Mouse (Mus musculus): ENCODE results near the gene 5730455P16Rik. TPM values are rescaled to one million over a fixed set of nuclear protein-coding genes. Genes with fewer than 3 reads are reported as not detected.

The 5730455P16Rik gene
- polyA plus RNA-seq, 1 experiment from 2014 or later: 20.7 TPM

DNA sequence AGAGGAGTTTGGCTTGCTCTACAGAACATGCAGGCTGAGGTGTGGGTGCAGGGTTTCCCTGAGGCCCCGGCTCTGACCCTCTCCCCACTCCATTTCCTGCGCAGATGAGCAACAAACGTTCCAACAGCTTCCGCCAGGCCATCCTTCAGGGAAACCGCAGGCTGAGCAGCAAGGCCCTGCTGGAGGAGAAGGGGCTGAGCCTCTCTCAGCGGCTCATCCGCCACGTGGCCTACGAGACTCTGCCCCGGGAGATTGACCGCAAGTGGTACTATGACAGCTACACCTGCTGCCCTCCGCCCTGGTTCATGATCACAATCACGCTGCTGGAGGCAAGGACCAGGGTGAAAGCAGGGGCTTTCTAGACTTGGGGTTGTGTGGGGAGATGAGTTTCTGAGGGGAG lies 54.6 kb downstream of the 5730455P16Rik start:
- Histone ChIP-seq H3K36me3 (replicated peaks; ENCODE audit: control insufficient read depth, insufficient read depth, low read depth, low read length) (no peaks in the 10 kb centered on the region), H3K27me3 (ENCODE audit: control insufficient read depth, insufficient read depth, low read length) (no peaks in the 10 kb centered on the region), H3K27ac (replicated peaks; ENCODE audit: low read depth, low read length) (no peak overlapping the region), H3K4me3 (ENCODE audit: low read depth, low read length) (no peak overlapping the region), H3K9me3 (replicated peaks; ENCODE audit: control insufficient read depth, low read length) (no peaks in the 10 kb centered on the region), H3K4me2 (ENCODE audit: low read depth, low read length) (no peak overlapping the region), H3K4me1 (ENCODE audit: control insufficient read depth, insufficient read depth, low read length) (no peaks in the 10 kb centered on the region), H3K9ac (replicated peaks; ENCODE audit: low read length) (no peak overlapping the region)
- DNase-seq (ENCODE audit: low spot score): no peak
- 59% methylated on average over 13 of the region's 13 CpGs for WGBS
- ATAC-seq (replicated peaks; ENCODE audit: insufficient number of reproducible peaks, low FRiP score, low TSS enrichment, low read depth): no peak

DNA sequence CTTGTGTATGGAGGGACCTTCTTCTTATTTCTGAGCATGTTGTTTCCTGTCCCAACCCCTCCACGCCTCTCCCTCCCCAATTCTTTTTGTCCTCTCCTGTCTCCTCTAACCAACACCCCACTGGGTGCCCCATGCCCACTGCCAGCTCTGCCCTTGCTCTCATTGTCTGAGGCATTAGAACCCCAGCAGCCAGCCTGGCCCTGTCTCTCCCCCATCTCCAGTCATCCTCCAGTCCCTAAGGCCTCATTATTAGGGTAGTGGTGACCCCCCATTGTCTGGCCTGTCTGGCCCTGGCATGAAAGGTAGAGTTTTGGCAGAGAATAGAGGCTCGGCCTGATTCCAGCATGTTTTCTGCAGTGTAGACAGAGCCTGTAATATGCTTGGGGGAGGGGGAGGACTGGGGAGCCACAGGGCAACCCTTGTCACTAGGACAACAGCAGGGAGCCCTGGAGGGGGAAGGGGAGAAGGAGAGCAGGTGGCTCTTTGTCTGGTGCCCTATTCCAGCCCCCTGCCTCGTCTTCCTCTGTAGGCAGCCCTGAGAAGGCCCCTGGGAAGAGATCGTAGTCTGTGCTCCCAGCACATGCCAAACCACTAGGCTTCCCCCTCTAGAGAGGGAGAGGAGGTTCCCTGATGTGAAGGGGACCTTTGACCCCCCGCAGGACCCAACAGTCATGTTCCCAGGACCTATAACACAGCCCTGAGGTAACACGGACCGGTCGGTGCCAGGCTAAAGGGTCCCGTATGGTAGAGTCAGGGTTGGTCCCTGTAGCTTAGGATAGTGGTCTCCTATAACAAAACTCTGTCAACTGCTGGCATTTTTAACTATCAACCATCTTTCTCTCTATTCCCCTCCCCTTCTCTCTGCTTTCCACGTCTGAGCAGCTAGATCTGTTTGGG lies 61.8 kb downstream of the 5730455P16Rik start:
- no peaks in the 10 kb centered on the region for H3K27me3 ChIP-seq (ENCODE audit: control insufficient read depth, insufficient read depth, low read length)
- no peaks in the 10 kb centered on the region; the same call in 1 of the 2 replicates for H3K4me1 ChIP-seq (ENCODE audit: control insufficient read depth, insufficient read depth, low read length)
- WGBS: 45% methylated on average over 10 of the region's 10 CpGs
- no peaks in the 10 kb centered on the region for H3K36me3 ChIP-seq (replicated peaks; ENCODE audit: control insufficient read depth, insufficient read depth, low read depth, low read length)
- no peak overlapping the region for H3K27ac ChIP-seq (replicated peaks; ENCODE audit: low read depth, low read length)
- H3K9me3 ChIP-seq (replicated peaks; ENCODE audit: control insufficient read depth, low read length): no peaks in the 10 kb centered on the region
- H3K4me2 ChIP-seq (ENCODE audit: low read depth, low read length): no peak overlapping the region
- H3K4me3 ChIP-seq (ENCODE audit: low read depth, low read length): no peak overlapping the region
- no peak for DNase-seq (ENCODE audit: low spot score)
- peak; percentile 71 for ATAC-seq (replicated peaks; ENCODE audit: insufficient number of reproducible peaks, low FRiP score, low TSS enrichment, low read depth)
- H3K9ac ChIP-seq (replicated peaks; ENCODE audit: low read length): no peak overlapping the region

DNA sequence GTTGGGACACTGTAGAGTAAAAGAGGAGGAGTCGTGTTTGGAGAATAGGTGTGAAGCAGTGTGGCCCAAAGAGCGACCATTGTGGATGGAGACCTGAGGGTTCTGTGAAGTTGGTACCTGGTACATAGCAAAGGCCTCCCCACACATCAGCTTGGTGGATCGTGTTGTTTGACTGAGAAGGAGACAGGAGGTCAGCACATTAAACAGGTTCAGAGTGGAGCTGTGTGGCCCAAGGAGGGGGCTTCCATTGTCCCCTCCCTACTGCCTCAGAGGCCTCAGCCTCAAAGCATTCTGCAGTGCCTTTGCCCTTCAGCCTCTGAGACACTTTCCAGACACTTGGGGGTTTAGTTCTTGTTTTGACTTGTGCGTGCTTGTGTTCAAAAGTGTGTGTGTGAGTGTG lies 63.9 kb downstream of the 5730455P16Rik start:
- Histone ChIP-seq H3K36me3 (replicated peaks; ENCODE audit: control insufficient read depth, insufficient read depth, low read depth, low read length) (no peaks in the 10 kb centered on the region), H3K27ac (replicated peaks; ENCODE audit: low read depth, low read length) (no peak overlapping the region), H3K4me1 (ENCODE audit: control insufficient read depth, insufficient read depth, low read length) (no peaks in the 10 kb centered on the region; the same call in 1 of the 2 replicates), H3K9ac (replicated peaks; ENCODE audit: low read length) (no peak overlapping the region), H3K9me3 (replicated peaks; ENCODE audit: control insufficient read depth, low read length) (no peaks in the 10 kb centered on the region), H3K4me3 (ENCODE audit: low read depth, low read length) (no peak overlapping the region), H3K4me2 (ENCODE audit: low read depth, low read length) (no peak overlapping the region), H3K27me3 (ENCODE audit: control insufficient read depth, insufficient read depth, low read length) (no peaks in the 10 kb centered on the region)
- WGBS: 82% methylated on average over 4 of the region's 4 CpGs
- ATAC-seq (replicated peaks; ENCODE audit: insufficient number of reproducible peaks, low FRiP score, low TSS enrichment, low read depth) (no peak), DNase-seq (ENCODE audit: low spot score) (no peak)

DNA sequence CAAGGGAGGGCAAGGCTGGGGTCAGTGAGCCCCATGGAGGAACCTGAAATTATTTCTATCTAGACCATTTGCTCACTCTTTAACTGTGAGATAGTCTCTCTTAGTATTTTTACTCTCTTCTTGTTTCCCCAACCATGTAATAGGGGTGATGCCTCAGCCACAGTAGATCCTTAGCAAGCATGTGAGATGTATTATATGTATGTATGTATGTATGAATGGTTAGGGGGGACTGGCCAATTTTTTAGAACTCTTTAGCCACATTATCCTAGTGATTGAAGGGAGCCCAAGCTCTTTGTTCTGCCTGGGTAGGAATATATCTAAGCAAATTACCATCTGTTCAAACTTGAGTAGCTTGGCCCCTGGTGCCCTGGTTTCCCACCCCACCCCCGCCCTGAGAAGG lies 64.4 kb downstream of the 5730455P16Rik start:
- no peaks in the 10 kb centered on the region; the same call in 1 of the 2 replicates for H3K4me1 ChIP-seq (ENCODE audit: control insufficient read depth, insufficient read depth, low read length)
- no peak overlapping the region for H3K4me2 ChIP-seq (ENCODE audit: low read depth, low read length)
- ATAC-seq (replicated peaks; ENCODE audit: insufficient number of reproducible peaks, low FRiP score, low TSS enrichment, low read depth) (no peak), DNase-seq (ENCODE audit: low spot score) (no peak)
- H3K9ac ChIP-seq (replicated peaks; ENCODE audit: low read length): no peak overlapping the region
- H3K27ac ChIP-seq (replicated peaks; ENCODE audit: low read depth, low read length): no peak overlapping the region
- no peak overlapping the region for H3K4me3 ChIP-seq (ENCODE audit: low read depth, low read length)
- no peaks in the 10 kb centered on the region for H3K36me3 ChIP-seq (replicated peaks; ENCODE audit: control insufficient read depth, insufficient read depth, low read depth, low read length)
- no peaks in the 10 kb centered on the region for H3K9me3 ChIP-seq (replicated peaks; ENCODE audit: control insufficient read depth, low read length)
- 71% methylated on average over 1 of the region's 1 CpGs for WGBS
- H3K27me3 ChIP-seq (ENCODE audit: control insufficient read depth, insufficient read depth, low read length): no peaks in the 10 kb centered on the region

DNA sequence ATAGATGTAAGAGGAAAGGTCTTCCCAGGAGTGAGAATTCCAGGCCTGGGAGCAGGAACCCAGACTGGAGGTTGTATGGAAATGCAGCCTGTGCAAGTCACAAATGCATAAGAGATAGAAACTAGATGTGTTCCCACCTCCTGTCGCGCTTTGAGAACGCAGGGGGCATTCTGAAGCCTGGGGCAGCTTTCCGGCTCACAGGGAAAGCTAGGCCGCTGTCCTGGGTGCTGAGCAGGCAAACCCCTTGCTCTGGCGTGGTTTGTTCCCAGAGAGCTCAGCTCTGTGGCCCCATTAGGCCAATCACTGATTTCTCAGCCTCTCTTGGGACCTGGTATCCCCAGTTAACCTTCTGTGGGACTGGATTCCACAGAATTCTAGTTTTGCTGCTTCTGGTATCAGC lies 65.3 kb downstream of the 5730455P16Rik start:
- Histone ChIP-seq H3K4me1 (ENCODE audit: control insufficient read depth, insufficient read depth, low read length) (no peaks in the 10 kb centered on the region; the same call in 1 of the 2 replicates), H3K9ac (replicated peaks; ENCODE audit: low read length) (no peak overlapping the region), H3K27me3 (ENCODE audit: control insufficient read depth, insufficient read depth, low read length) (no peaks in the 10 kb centered on the region), H3K36me3 (replicated peaks; ENCODE audit: control insufficient read depth, insufficient read depth, low read depth, low read length) (no peaks in the 10 kb centered on the region), H3K9me3 (replicated peaks; ENCODE audit: control insufficient read depth, low read length) (no peaks in the 10 kb centered on the region), H3K27ac (replicated peaks; ENCODE audit: low read depth, low read length) (0 out of 2 replicates have a peak overlapping the region, but pooled peaks have one; percentile 16), H3K4me3 (ENCODE audit: low read depth, low read length) (no peak overlapping the region), H3K4me2 (ENCODE audit: low read depth, low read length) (no peak overlapping the region)
- ATAC-seq (replicated peaks; ENCODE audit: insufficient number of reproducible peaks, low FRiP score, low TSS enrichment, low read depth) (no peak), DNase-seq (ENCODE audit: low spot score) (peak; percentile 60)
- WGBS: 7% methylated on average over 6 of the region's 6 CpGs

DNA sequence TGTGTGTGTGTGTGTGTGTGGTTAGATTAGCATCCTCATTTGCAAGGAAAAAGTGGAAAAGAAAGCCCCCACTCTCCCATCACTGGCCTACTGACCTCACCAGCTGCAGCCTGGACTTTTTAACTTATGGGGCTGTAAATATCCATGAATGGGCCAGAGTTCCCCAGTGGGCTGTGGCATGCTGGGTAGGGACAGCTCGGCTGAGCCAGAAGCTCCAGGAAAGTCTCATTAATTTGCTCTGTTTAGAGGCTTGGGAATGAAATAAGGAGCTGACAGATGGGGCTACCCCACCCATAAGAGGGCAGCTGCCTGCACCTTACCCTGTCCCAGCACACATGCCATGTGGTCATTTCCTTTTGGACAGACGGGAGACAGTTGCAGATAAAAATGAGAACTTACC lies 65.8 kb downstream of the 5730455P16Rik start:
- Histone ChIP-seq H3K4me3 (ENCODE audit: low read depth, low read length) (no peak overlapping the region), H3K9me3 (replicated peaks; ENCODE audit: control insufficient read depth, low read length) (no peaks in the 10 kb centered on the region), H3K9ac (replicated peaks; ENCODE audit: low read length) (no peak overlapping the region), H3K27me3 (ENCODE audit: control insufficient read depth, insufficient read depth, low read length) (no peaks in the 10 kb centered on the region), H3K27ac (replicated peaks; ENCODE audit: low read depth, low read length) (0 out of 2 replicates have a peak overlapping the region, but pooled peaks have one; percentile 16), H3K36me3 (replicated peaks; ENCODE audit: control insufficient read depth, insufficient read depth, low read depth, low read length) (no peaks in the 10 kb centered on the region), H3K4me1 (ENCODE audit: control insufficient read depth, insufficient read depth, low read length) (no peaks in the 10 kb centered on the region; the same call in 1 of the 2 replicates), H3K4me2 (ENCODE audit: low read depth, low read length) (no peak overlapping the region)
- ATAC-seq (replicated peaks; ENCODE audit: insufficient number of reproducible peaks, low FRiP score, low TSS enrichment, low read depth) (peak; percentile 46; the same call in 1 of the 2 replicates), DNase-seq (ENCODE audit: low spot score) (no peak)
- WGBS: 39% methylated on average over 2 of the region's 2 CpGs

DNA sequence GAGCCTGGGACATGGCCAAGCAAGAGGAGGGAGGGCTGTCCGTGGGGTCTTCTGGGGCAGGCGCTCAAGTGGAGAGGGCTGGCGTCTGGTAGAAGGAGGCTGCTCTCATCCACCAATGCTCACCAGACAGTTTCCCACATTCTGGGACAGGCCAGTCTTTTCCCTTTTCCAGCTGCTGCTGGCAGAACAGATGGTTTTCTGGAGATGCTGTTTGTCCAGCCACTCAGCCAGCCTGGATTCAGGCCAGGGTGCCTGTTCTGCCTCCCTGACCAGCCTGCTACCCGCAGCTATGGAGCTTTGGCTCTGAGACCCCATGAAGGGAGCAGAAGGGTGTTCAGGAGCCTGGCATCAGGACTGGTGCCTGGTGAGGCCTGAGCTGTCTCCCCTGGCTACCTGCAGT lies 66.6 kb downstream of the 5730455P16Rik start:
- ATAC-seq (replicated peaks; ENCODE audit: insufficient number of reproducible peaks, low FRiP score, low TSS enrichment, low read depth): no peak
- no peak for DNase-seq (ENCODE audit: low spot score)
- Histone ChIP-seq H3K27me3 (ENCODE audit: control insufficient read depth, insufficient read depth, low read length) (no peaks in the 10 kb centered on the region), H3K4me3 (ENCODE audit: low read depth, low read length) (no peak overlapping the region), H3K4me2 (ENCODE audit: low read depth, low read length) (no peak overlapping the region), H3K9me3 (replicated peaks; ENCODE audit: control insufficient read depth, low read length) (no peaks in the 10 kb centered on the region), H3K27ac (replicated peaks; ENCODE audit: low read depth, low read length) (no peak overlapping the region), H3K9ac (replicated peaks; ENCODE audit: low read length) (no peak overlapping the region), H3K36me3 (replicated peaks; ENCODE audit: control insufficient read depth, insufficient read depth, low read depth, low read length) (no peaks in the 10 kb centered on the region), H3K4me1 (ENCODE audit: control insufficient read depth, insufficient read depth, low read length) (no peaks in the 10 kb centered on the region; the same call in 1 of the 2 replicates)
- WGBS: 66% methylated on average over 4 of the region's 4 CpGs
